Mouse (Mus musculus) embryo, embryonic 10.5 days (tissue): ENCODE data around the gene Ago1.

Experiments used
- DNase-seq: peaks from one replicate; pipeline ENCODE4 v3.0.0-alpha.2; 2015; ENCODE audit warnings: low spot score

The Ago1 gene

DNA sequence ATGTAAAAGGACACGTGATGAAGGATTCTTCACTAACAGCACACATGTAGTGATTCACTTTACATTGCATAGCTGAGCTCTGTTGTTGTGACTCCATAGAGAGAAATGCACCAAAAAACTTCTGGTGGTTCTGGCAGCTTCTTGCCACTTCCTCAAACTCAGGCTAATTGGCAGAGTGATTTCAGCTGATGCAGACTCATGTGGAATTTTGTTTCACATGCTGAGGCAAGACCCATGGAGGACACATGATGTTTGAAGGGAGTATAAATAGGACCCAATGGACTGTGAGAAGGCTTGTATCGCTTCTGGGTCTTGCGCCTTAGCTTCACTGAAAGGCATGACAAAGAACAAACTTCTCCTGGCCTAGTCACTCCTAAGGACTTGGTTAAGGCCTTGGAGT, 55.9 kb downstream of the Ago1 start:
- DNase-seq = no peak
